Mouse (Mus musculus): ENCODE results near the gene Bcar1. TPM values are rescaled to one million over a fixed set of nuclear protein-coding genes. Genes with fewer than 3 reads are reported as not detected.

Bcar1 gene
- polyA plus RNA-seq, 1 experiment from 2014 or later = 22.6 TPM

DNA sequence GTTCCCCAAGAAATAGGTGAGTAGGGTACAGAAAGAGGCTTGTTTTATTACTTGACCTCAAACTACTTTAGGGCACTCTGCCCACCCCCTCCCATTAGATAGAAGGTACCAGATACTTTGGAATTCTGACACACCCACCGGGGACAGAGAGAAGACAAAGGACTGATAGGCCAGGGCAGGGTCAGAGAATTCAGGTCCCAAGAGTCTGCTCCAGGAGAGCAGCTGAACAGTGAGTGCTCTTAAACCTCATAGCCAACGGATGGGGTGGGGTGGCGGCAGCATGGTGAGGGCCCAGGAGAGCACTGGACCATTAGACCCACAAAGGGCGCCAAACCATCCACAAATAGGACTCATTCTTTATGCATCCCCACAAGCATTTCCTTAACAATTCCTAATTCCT, 22.0 kb upstream of the Bcar1 start:
- H3K9me3 ChIP-seq (ENCODE audit: control insufficient read depth, low read length) = no peaks in the 10 kb centered on the region
- peaks cover 6% of the 10 kb centered on the region for H3K36me3 ChIP-seq (ENCODE audit: control insufficient read depth, insufficient read depth, low read length)
- TF ChIP-seq CTCF (IDR thresholded peaks at IDR 0.05; ENCODE audit: low read depth) (no peak), EP300 (optimal IDR thresholded peaks at IDR 0.05) (no peak)
- H3K27ac ChIP-seq (replicated peaks) = no peak overlapping the region
- H3K4me1 ChIP-seq (replicated peaks; ENCODE audit: control insufficient read depth, insufficient read depth) = no peaks in the 10 kb centered on the region
- no peak for ATAC-seq (ENCODE audit: low FRiP score, low TSS enrichment)
- no peak overlapping the region for H3K9ac ChIP-seq (ENCODE audit: low read length)
- WGBS = 77% methylated on average over 4 of the region's 4 CpGs
- no peak for DNase-seq (ENCODE audit: low spot score)
- no peak overlapping the region for H3K4me2 ChIP-seq (replicated peaks; ENCODE audit: low read depth)
- no peaks in the 10 kb centered on the region for H3K27me3 ChIP-seq (ENCODE audit: control insufficient read depth, insufficient read depth, low read length)
- no peak overlapping the region for H3K4me3 ChIP-seq (ENCODE audit: low read depth, low read length)

GRCm38 (mm10) chr8:111765096-111765495, 21.5 kb upstream of the Bcar1 start:
- DNase-seq (ENCODE audit: low spot score) (no peak), ATAC-seq (ENCODE audit: low FRiP score, low TSS enrichment) (no peak)
- Histone ChIP-seq H3K9ac (ENCODE audit: low read length) (no peak overlapping the region), H3K27ac (replicated peaks) (no peak overlapping the region), H3K36me3 (ENCODE audit: control insufficient read depth, insufficient read depth, low read length) (peaks cover 6% of the 10 kb centered on the region), H3K4me2 (replicated peaks; ENCODE audit: low read depth) (no peak overlapping the region), H3K4me3 (ENCODE audit: low read depth, low read length) (no peak overlapping the region), H3K4me1 (replicated peaks; ENCODE audit: control insufficient read depth, insufficient read depth) (no peaks in the 10 kb centered on the region), H3K9me3 (ENCODE audit: control insufficient read depth, low read length) (no peaks in the 10 kb centered on the region), H3K27me3 (ENCODE audit: control insufficient read depth, insufficient read depth, low read length) (no peaks in the 10 kb centered on the region)
- 96% methylated on average over 9 of the region's 9 CpGs for WGBS
- TF ChIP-seq CTCF (IDR thresholded peaks at IDR 0.05; ENCODE audit: low read depth) (no peak), EP300 (optimal IDR thresholded peaks at IDR 0.05) (no peak)

DNA sequence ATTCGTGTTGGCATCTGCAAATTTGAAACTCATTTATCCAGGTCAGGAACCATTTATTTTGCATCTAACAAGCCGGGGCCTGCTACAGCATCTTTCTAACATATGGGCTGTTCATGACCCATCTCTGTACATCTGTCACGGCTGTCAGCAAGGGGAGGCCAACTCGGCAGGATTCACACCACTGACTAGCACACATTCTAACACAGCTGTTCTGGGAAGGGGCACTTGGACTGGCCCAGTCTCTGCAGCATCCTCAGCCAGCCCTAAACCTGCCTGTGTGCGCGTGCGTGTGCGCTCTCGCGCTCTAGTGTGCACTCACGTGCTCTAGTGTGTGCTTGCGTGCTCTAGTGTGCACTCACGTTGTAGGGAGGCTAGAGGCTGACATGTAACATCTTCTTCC, 17.1 kb upstream of the Bcar1 start:
- no peak overlapping the region for H3K4me3 ChIP-seq (ENCODE audit: low read depth, low read length)
- no peak for ATAC-seq (ENCODE audit: low FRiP score, low TSS enrichment)
- 79% methylated on average over 13 of the region's 13 CpGs for WGBS
- TF ChIP-seq EP300 (optimal IDR thresholded peaks at IDR 0.05) = no peak
- TF ChIP-seq CTCF (IDR thresholded peaks at IDR 0.05; ENCODE audit: low read depth) = no peak
- H3K36me3 ChIP-seq (ENCODE audit: control insufficient read depth, insufficient read depth, low read length) = no peaks in the 10 kb centered on the region
- no peaks in the 10 kb centered on the region for H3K4me1 ChIP-seq (replicated peaks; ENCODE audit: control insufficient read depth, insufficient read depth)
- H3K27me3 ChIP-seq (ENCODE audit: control insufficient read depth, insufficient read depth, low read length) = no peaks in the 10 kb centered on the region
- DNase-seq (ENCODE audit: low spot score) = no peak
- H3K4me2 ChIP-seq (replicated peaks; ENCODE audit: low read depth) = no peak overlapping the region
- no peaks in the 10 kb centered on the region for H3K9me3 ChIP-seq (ENCODE audit: control insufficient read depth, low read length)
- H3K27ac ChIP-seq (replicated peaks) = no peak overlapping the region
- no peak overlapping the region for H3K9ac ChIP-seq (ENCODE audit: low read length)

GRCm38 (mm10) chr8:111758817-111759216, 15.2 kb upstream of the Bcar1 start:
- Histone ChIP-seq H3K4me1 (replicated peaks; ENCODE audit: control insufficient read depth, insufficient read depth) (no peaks in the 10 kb centered on the region), H3K4me3 (ENCODE audit: low read depth, low read length) (no peak overlapping the region), H3K27me3 (ENCODE audit: control insufficient read depth, insufficient read depth, low read length) (no peaks in the 10 kb centered on the region), H3K9me3 (ENCODE audit: control insufficient read depth, low read length) (no peaks in the 10 kb centered on the region), H3K9ac (ENCODE audit: low read length) (no peak overlapping the region), H3K27ac (replicated peaks) (no peak overlapping the region), H3K36me3 (ENCODE audit: control insufficient read depth, insufficient read depth, low read length) (no peaks in the 10 kb centered on the region), H3K4me2 (replicated peaks; ENCODE audit: low read depth) (no peak overlapping the region)
- WGBS = 90% methylated on average over 5 of the region's 5 CpGs
- TF ChIP-seq CTCF (IDR thresholded peaks at IDR 0.05; ENCODE audit: low read depth) (no peak), EP300 (optimal IDR thresholded peaks at IDR 0.05) (no peak)
- DNase-seq (ENCODE audit: low spot score) = no peak
- no peak for ATAC-seq (ENCODE audit: low FRiP score, low TSS enrichment)

- Histone ChIP-seq H3K4me1 (replicated peaks; ENCODE audit: control insufficient read depth, insufficient read depth) (no peaks in the 10 kb centered on the region), H3K27me3 (ENCODE audit: control insufficient read depth, insufficient read depth, low read length) (no peaks in the 10 kb centered on the region), H3K27ac (replicated peaks) (no peak overlapping the region), H3K9ac (ENCODE audit: low read length) (no peak overlapping the region), H3K4me3 (ENCODE audit: low read depth, low read length) (no peak overlapping the region), H3K9me3 (ENCODE audit: control insufficient read depth, low read length) (no peaks in the 10 kb centered on the region), H3K4me2 (replicated peaks; ENCODE audit: low read depth) (no peak overlapping the region), H3K36me3 (ENCODE audit: control insufficient read depth, insufficient read depth, low read length) (no peaks in the 10 kb centered on the region)
- 86% methylated on average over 9 of the region's 9 CpGs for WGBS
- TF ChIP-seq EP300 (optimal IDR thresholded peaks at IDR 0.05) (no peak), CTCF (IDR thresholded peaks at IDR 0.05; ENCODE audit: low read depth) (no peak)
- DNase-seq (ENCODE audit: low spot score) = no peak
- ATAC-seq (ENCODE audit: low FRiP score, low TSS enrichment) = no peak
Measured at GRCm38 (mm10) chr8:111757599-111757998, 14.0 kb upstream of the Bcar1 start.

DNA sequence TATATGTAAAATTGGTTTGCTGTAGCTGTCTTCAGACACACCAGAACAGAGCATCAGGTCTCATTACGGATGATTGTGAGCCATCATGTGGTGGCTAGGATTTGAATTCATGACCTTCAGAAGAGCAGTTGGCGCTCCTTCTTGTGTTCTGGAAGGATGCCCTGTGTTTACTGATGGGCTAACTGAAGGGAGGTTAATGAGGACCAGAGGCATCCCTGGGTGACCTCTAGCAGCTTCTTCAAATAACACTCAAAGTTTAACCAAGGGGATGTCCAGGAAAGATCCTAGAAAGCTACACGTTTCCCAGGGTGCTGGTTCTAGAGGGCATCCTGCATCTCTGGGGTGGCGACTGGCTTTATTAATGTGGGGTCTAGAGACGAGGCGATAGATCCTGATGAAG, 11.1 kb upstream of the Bcar1 start:
- no peak overlapping the region for H3K9ac ChIP-seq (ENCODE audit: low read length)
- DNase-seq (ENCODE audit: low spot score) = no peak
- no peaks in the 10 kb centered on the region for H3K4me1 ChIP-seq (replicated peaks; ENCODE audit: control insufficient read depth, insufficient read depth)
- no peaks in the 10 kb centered on the region for H3K9me3 ChIP-seq (ENCODE audit: control insufficient read depth, low read length)
- no peak for TF ChIP-seq EP300 (optimal IDR thresholded peaks at IDR 0.05)
- no peak for TF ChIP-seq CTCF (IDR thresholded peaks at IDR 0.05; ENCODE audit: low read depth)
- H3K4me3 ChIP-seq (ENCODE audit: low read depth, low read length) = no peak overlapping the region
- no peaks in the 10 kb centered on the region for H3K36me3 ChIP-seq (ENCODE audit: control insufficient read depth, insufficient read depth, low read length)
- no peak overlapping the region for H3K27ac ChIP-seq (replicated peaks)
- 83% methylated on average over 6 of the region's 6 CpGs for WGBS
- H3K27me3 ChIP-seq (ENCODE audit: control insufficient read depth, insufficient read depth, low read length) = no peaks in the 10 kb centered on the region
- no peak for ATAC-seq (ENCODE audit: low FRiP score, low TSS enrichment)
- no peak overlapping the region for H3K4me2 ChIP-seq (replicated peaks; ENCODE audit: low read depth)

All from stomach, postnatal 0 days (tissue).